Mouse (Mus musculus): ENCODE measurements around the gene Erc2. TPM values are rescaled to one million over a fixed set of nuclear protein-coding genes. Genes with fewer than 3 reads are reported as not detected.

The Erc2 gene
- total and polyA plus RNA-seq, 3 experiments: not detected

- Histone ChIP-seq H3K9ac (ENCODE audit: insufficient read depth, low read depth) (no peak overlapping the region), H3K27ac (ENCODE audit: insufficient read depth, low read depth) (no peak overlapping the region), H3K9me3 (replicated peaks; ENCODE audit: low read length) (peaks cover 84% of the 10 kb centered on the region), H3K4me1 (ENCODE audit: control insufficient read depth in 1 of 2, insufficient read depth in 2 of 2) (no peaks in the 10 kb centered on the region), H3K4me3 (replicated peaks in 1 of 3; ENCODE audit: low read depth in 2 of 3, low read length in 2 of 3, poor library complexity in 1 of 3) (no peak overlapping the region), H3K36me3 (replicated peaks in 1 of 2; ENCODE audit: control insufficient read depth in 1 of 2, insufficient read depth in 1 of 2, low read length in 1 of 2) (no peaks in the 10 kb centered on the region), H3K27me3 (replicated peaks) (no peaks in the 10 kb centered on the region), H3K4me2 (ENCODE audit: insufficient read depth, low read depth, poor library complexity, severe bottlenecking) (no peak overlapping the region), H3K79me2 (replicated peaks; ENCODE audit: control insufficient read depth, extremely low read depth, insufficient read depth, poor library complexity, severe bottlenecking) (no peaks in the 10 kb centered on the region)
- in situ Hi-C loops (cut with MboI; ENCODE audit: low pct_ligation_motif_present, low pct_unique_long_range_greater_than_20kb, low sequenced_read_pairs) (no loop called here), dilution Hi-C loops (cut with MboI; ENCODE audit: extremely low pct_ligation_motif_present, extremely low pct_unique_long_range_greater_than_20kb, low sequenced_read_pairs) (no loop called here)
- no peak for TF ChIP-seq JUND (conservative IDR thresholded peaks at IDR 0.05; ENCODE audit: low read depth, low read length)
- no peak for TF ChIP-seq NRF1 (IDR thresholded peaks at IDR 0.05; ENCODE audit: low read depth, low read length)
- TF ChIP-seq MEF2A (IDR thresholded peaks at IDR 0.05; ENCODE audit: borderline replicate concordance, low read depth, low read length): no peak
- TF ChIP-seq USF1 (IDR thresholded peaks at IDR 0.05; ENCODE audit: low read depth, low read length): no peak
- TF ChIP-seq MAX (IDR thresholded peaks at IDR 0.05; ENCODE audit: low read length): no peak
- TF ChIP-seq USF2 (conservative IDR thresholded peaks at IDR 0.05; ENCODE audit: low read depth, low read length): no peak
- no peak for TF ChIP-seq GABPA (IDR thresholded peaks at IDR 0.05; ENCODE audit: insufficient replicate concordance, low read depth, low read length)
- TF ChIP-seq RCOR1 (conservative IDR thresholded peaks at IDR 0.05; ENCODE audit: low read depth, low read length): no peak
- no peak for TF ChIP-seq CHD2 (IDR thresholded peaks at IDR 0.05; ENCODE audit: low read length)
- no peak for TF ChIP-seq IRF4 (IDR thresholded peaks at IDR 0.05; ENCODE audit: low read depth, low read length)
- TF ChIP-seq EP300 (IDR thresholded peaks at IDR 0.05; ENCODE audit: low read length): no peak
- TF ChIP-seq SMC3 (IDR thresholded peaks at IDR 0.05; ENCODE audit: low read depth, low read length): no peak
- no peak for TF ChIP-seq HCFC1 (IDR thresholded peaks at IDR 0.05; ENCODE audit: low read depth, low read length)
- TF ChIP-seq BHLHE40 (IDR thresholded peaks at IDR 0.05; ENCODE audit: low read depth, low read length): no peak
- no peak for TF ChIP-seq MXI1 (IDR thresholded peaks at IDR 0.05; ENCODE audit: low read depth, low read length)
- no peak for TF ChIP-seq MYC (IDR thresholded peaks at IDR 0.05; ENCODE audit: low read depth, low read length)
- TF ChIP-seq ETS1 (conservative IDR thresholded peaks at IDR 0.05; ENCODE audit: low read depth, low read length): no peak
- no peak for TF ChIP-seq ELF1 (IDR thresholded peaks at IDR 0.05; ENCODE audit: low read depth, low read length)
- TF ChIP-seq NELFE (IDR thresholded peaks at IDR 0.05; ENCODE audit: low read depth, low read length): no peak
- TF ChIP-seq TBP (conservative IDR thresholded peaks at IDR 0.05; ENCODE audit: low read depth, low read length): no peak
- no peak for DNase-seq (ENCODE audit: extremely low read depth)
These were observed 879.1 kb downstream of the Erc2 start for GRCm38 (mm10) chr14:28501216-28501878.

GRCm38 (mm10) chr14:28503276-28503675 lies 881.0 kb downstream of the Erc2 start:
- no peak overlapping the region for H3K27ac ChIP-seq (ENCODE audit: insufficient read depth, low read depth)
- no peak overlapping the region for H3K4me2 ChIP-seq (ENCODE audit: insufficient read depth, low read depth, poor library complexity, severe bottlenecking)
- no peak for DNase-seq (ENCODE audit: extremely low read depth)
- TF ChIP-seq MAFK (IDR thresholded peaks at IDR 0.05; ENCODE audit: insufficient replicate concordance, low read length) (no peak), IRF4 (IDR thresholded peaks at IDR 0.05; ENCODE audit: low read depth, low read length) (no peak), ZC3H11A (IDR thresholded peaks at IDR 0.05; ENCODE audit: low read depth, low read length) (no peak)
- peaks cover 96% of the 10 kb centered on the region for H3K9me3 ChIP-seq (replicated peaks; ENCODE audit: low read length)
- H3K9ac ChIP-seq (ENCODE audit: insufficient read depth, low read depth): no peak overlapping the region
- H3K4me3 ChIP-seq (replicated peaks in 1 of 3; ENCODE audit: low read depth in 2 of 3, low read length in 2 of 3, poor library complexity in 1 of 3): no peak overlapping the region
- dilution Hi-C loops (cut with MboI; ENCODE audit: extremely low pct_ligation_motif_present, extremely low pct_unique_long_range_greater_than_20kb, low sequenced_read_pairs): no loop called here
- H3K36me3 ChIP-seq (replicated peaks in 1 of 2; ENCODE audit: control insufficient read depth in 1 of 2, insufficient read depth in 1 of 2, low read length in 1 of 2): no peaks in the 10 kb centered on the region
- no peaks in the 10 kb centered on the region for H3K27me3 ChIP-seq (replicated peaks)
- in situ Hi-C loops (cut with MboI; ENCODE audit: low pct_ligation_motif_present, low pct_unique_long_range_greater_than_20kb, low sequenced_read_pairs): no loop called here
- no peaks in the 10 kb centered on the region for H3K79me2 ChIP-seq (replicated peaks; ENCODE audit: control insufficient read depth, extremely low read depth, insufficient read depth, poor library complexity, severe bottlenecking)
- H3K4me1 ChIP-seq (ENCODE audit: control insufficient read depth in 1 of 2, insufficient read depth in 2 of 2): no peaks in the 10 kb centered on the region

Measured in CH12.LX (cell line).